Mouse (Mus musculus) neural tube, embryonic 13.5 days (tissue): ENCODE measurements around the gene Sept5. TPM values are rescaled to one million over a fixed set of nuclear protein-coding genes. Genes with fewer than 3 reads are reported as not detected.

Source experiments
- ATAC-seq: fragments of 200-750 bp; cut with Nextera tagmentation; 2 replicates; pipeline ENCODE4 v1.8.0; 2017; ENCODE audit warnings: low read depth, mild to moderate bottlenecking, moderate TSS enrichment, moderate library complexity
- H3K27ac ChIP-seq: fragments of 300-500 bp; sonication (generic); replicated peaks from 2 replicates; pipeline ENCODE4 v1.5.1; 2015; ENCODE audit warnings: moderate library complexity, mild to moderate bottlenecking, inconsistent platforms
- H3K27me3 ChIP-seq: fragments of 300-500 bp; sonication (generic); 2 replicates; pipeline ENCODE4 v1.6.1; 2015; ENCODE audit warnings: mild to moderate bottlenecking, inconsistent platforms
- H3K36me3 ChIP-seq: fragments of 300-500 bp; sonication (generic); 2 replicates; pipeline ENCODE4 v1.6.1; 2015; ENCODE audit warnings: mild to moderate bottlenecking, inconsistent platforms
- H3K4me1 ChIP-seq: fragments of 300-500 bp; sonication (generic); replicated peaks from 2 replicates; pipeline ENCODE4 v1.6.1; 2015; ENCODE audit warnings: inconsistent platforms
- H3K4me2 ChIP-seq: fragments of 300-500 bp; sonication (generic); 2 replicates; pipeline ENCODE4 v1.6.1; 2015; ENCODE audit warnings: inconsistent platforms, mild to moderate bottlenecking, moderate library complexity
- H3K4me3 ChIP-seq: fragments of 300-500 bp; sonication (generic); 2 replicates; pipeline ENCODE4 v1.5.1; 2015; ENCODE audit warnings: mild to moderate bottlenecking, inconsistent platforms
- H3K9ac ChIP-seq: fragments of 300-500 bp; sonication (generic); 2 replicates; pipeline ENCODE4 v1.6.1; 2015; ENCODE audit warnings: moderate library complexity, mild to moderate bottlenecking, inconsistent platforms
- H3K9me3 ChIP-seq: fragments of 300-500 bp; sonication (generic); 2 replicates; pipeline ENCODE4 v1.6.1; 2016; ENCODE audit warnings: inconsistent platforms
- WGBS: fragments of 180-500 bp; shearing (Covaris S2); methylation state at CpG from one replicate; pipeline ENCODE4 v1.1.7; 2015; 5-methylcytosine and 5-hydroxymethylcytosine counted together
- polyA plus RNA-seq: library from polyadenylated mRNA; unstranded; fragments of >200 nt; fragmentation: Nextera tagmentation; extraction: Ambion mirVana; gene quantifications from 2 replicates; pipeline ENCODE4 v1.2.1, GENCODE M21; 2015

The Sept5 gene
- polyA plus RNA-seq, 1 experiment from 2014 or later, result 189 TPM

- 31% methylated on average over 2 of the region's 2 CpGs for WGBS
- H3K9ac ChIP-seq, result peak overlapping the region; percentile 96
- peaks cover 33% of the 10 kb centered on the region for H3K27me3 ChIP-seq
- peaks cover 44% of the 10 kb centered on the region for H3K4me1 ChIP-seq
- H3K27ac ChIP-seq, result peak overlapping the region; percentile 93
- 0 out of 2 replicates have a peak, but pooled peaks have one; percentile 0 for ATAC-seq
- peak overlapping the region; percentile 81 for H3K4me3 ChIP-seq
- peak overlapping the region; percentile 94 for H3K4me2 ChIP-seq
- peaks cover 19% of the 10 kb centered on the region for H3K36me3 ChIP-seq
- no peaks in the 10 kb centered on the region for H3K9me3 ChIP-seq
Observed at GRCm38 (mm10) chr16:18628948-18629340, 810 bp downstream of the Sept5 start.

- Histone ChIP-seq H3K27me3 (peaks cover 39% of the 10 kb centered on the region), H3K27ac (peak overlapping the region; percentile 93), H3K4me2 (peak overlapping the region; percentile 94), H3K9me3 (no peaks in the 10 kb centered on the region), H3K9ac (peak overlapping the region; percentile 96), H3K4me3 (peak overlapping the region; percentile 81), H3K4me1 (peaks cover 44% of the 10 kb centered on the region), H3K36me3 (peaks cover 25% of the 10 kb centered on the region)
- peak; percentile 19 for ATAC-seq
- WGBS, result 39% methylated on average over 7 of the region's 7 CpGs
Observed at GRCm38 (mm10) chr16:18628206-18628947, 1.4 kb downstream of the Sept5 start.

- Histone ChIP-seq H3K4me3 (peak overlapping the region; percentile 81), H3K9me3 (no peaks in the 10 kb centered on the region), H3K9ac (peak overlapping the region; percentile 96), H3K36me3 (peaks cover 37% of the 10 kb centered on the region), H3K4me2 (peak overlapping the region; percentile 94), H3K27me3 (peaks cover 51% of the 10 kb centered on the region), H3K4me1 (peaks cover 44% of the 10 kb centered on the region), H3K27ac (no peak overlapping the region)
- no peak for ATAC-seq
- 51% methylated on average over 3 of the region's 3 CpGs for WGBS
Observed at GRCm38 (mm10) chr16:18627163-18627562, 2.6 kb downstream of the Sept5 start.

GRCm38 (mm10) chr16:18626376-18626878 is 3.3 kb downstream of the Sept5 start, which contains the start of gene Gm49601:
Gm49601 (minus strand) TSS chr16:18626427.
- no peaks in the 10 kb centered on the region for H3K9me3 ChIP-seq
- peak within 1 kb of the TSS; percentile 94 for H3K4me2 ChIP-seq
- peaks cover 58% of the 10 kb centered on the region for H3K27me3 ChIP-seq
- H3K4me1 ChIP-seq, result peaks cover 51% of the 10 kb centered on the region
- H3K27ac ChIP-seq, result no peak within 1 kb of the TSS
- H3K36me3 ChIP-seq, result peaks cover 44% of the 10 kb centered on the region
- WGBS, result 1% methylated on average over 61 of the region's 65 CpGs
- peak within 1 kb of the TSS; percentile 81 for H3K4me3 ChIP-seq
- peak; percentile 7 for ATAC-seq
- peak within 1 kb of the TSS; percentile 96 for H3K9ac ChIP-seq

- Histone ChIP-seq H3K4me1 (peaks cover 57% of the 10 kb centered on the region), H3K9ac (peak overlapping the region; percentile 96), H3K36me3 (peaks cover 44% of the 10 kb centered on the region), H3K9me3 (no peaks in the 10 kb centered on the region), H3K27ac (no peak overlapping the region), H3K4me3 (peak overlapping the region; percentile 81), H3K4me2 (peak overlapping the region; percentile 94), H3K27me3 (peaks cover 64% of the 10 kb centered on the region)
- WGBS, result 9% methylated on average over 26 of the region's 26 CpGs
- ATAC-seq, result no peak
Observed at GRCm38 (mm10) chr16:18625791-18626311, 3.9 kb downstream of the Sept5 start.

GRCm38 (mm10) chr16:18625097-18625496 is 4.7 kb downstream of the Sept5 start:
- ATAC-seq, result no peak
- no peak overlapping the region for H3K27ac ChIP-seq
- no peak overlapping the region for H3K4me3 ChIP-seq
- H3K9me3 ChIP-seq, result no peaks in the 10 kb centered on the region
- H3K36me3 ChIP-seq, result peaks cover 47% of the 10 kb centered on the region
- 46% methylated on average over 14 of the region's 14 CpGs for WGBS
- H3K4me2 ChIP-seq, result no peak overlapping the region
- 0 out of 2 replicates have a peak overlapping the region, but pooled peaks have one; percentile 96 for H3K9ac ChIP-seq
- peaks cover 57% of the 10 kb centered on the region for H3K4me1 ChIP-seq
- H3K27me3 ChIP-seq, result peaks cover 72% of the 10 kb centered on the region

- Histone ChIP-seq H3K27ac (no peak overlapping the region), H3K27me3 (peaks cover 76% of the 10 kb centered on the region), H3K4me2 (no peak overlapping the region), H3K9me3 (no peaks in the 10 kb centered on the region), H3K9ac (no peak overlapping the region), H3K4me1 (peaks cover 56% of the 10 kb centered on the region), H3K36me3 (peaks cover 50% of the 10 kb centered on the region), H3K4me3 (no peak overlapping the region)
- 28% methylated on average over 15 of the region's 15 CpGs for WGBS
- no peak for ATAC-seq
Observed at GRCm38 (mm10) chr16:18624641-18625040, 5.1 kb downstream of the Sept5 start.

- H3K27me3 ChIP-seq, result peaks cover 83% of the 10 kb centered on the region
- peaks cover 50% of the 10 kb centered on the region for H3K36me3 ChIP-seq
- WGBS, result 24% methylated on average over 15 of the region's 15 CpGs
- H3K27ac ChIP-seq, result no peak overlapping the region
- H3K4me2 ChIP-seq, result no peak overlapping the region
- peaks cover 53% of the 10 kb centered on the region for H3K4me1 ChIP-seq
- H3K9me3 ChIP-seq, result no peaks in the 10 kb centered on the region
- ATAC-seq, result no peak
- H3K9ac ChIP-seq, result no peak overlapping the region
- no peak overlapping the region for H3K4me3 ChIP-seq
Observed at GRCm38 (mm10) chr16:18623751-18624540, 5.8 kb downstream of the Sept5 start.

GRCm38 (mm10) chr16:18622916-18623750 is 6.6 kb downstream of the Sept5 start:
- Histone ChIP-seq H3K27ac (no peak overlapping the region), H3K9ac (no peak overlapping the region; the same call in 1 of the 2 replicates), H3K27me3 (peaks cover 91% of the 10 kb centered on the region), H3K4me1 (peaks cover 45% of the 10 kb centered on the region), H3K4me3 (no peak overlapping the region), H3K9me3 (no peaks in the 10 kb centered on the region), H3K36me3 (peaks cover 50% of the 10 kb centered on the region), H3K4me2 (no peak overlapping the region)
- no peak for ATAC-seq
- 26% methylated on average over 29 of the region's 29 CpGs for WGBS

- peak within 1 kb of the TSS; percentile 63 for H3K4me2 ChIP-seq
- H3K36me3 ChIP-seq, result peaks cover 50% of the 10 kb centered on the region
- H3K4me1 ChIP-seq, result peaks cover 40% of the 10 kb centered on the region
- H3K27ac ChIP-seq, result no peak within 1 kb of the TSS
- peak within 1 kb of the TSS; percentile 58; the same call in 1 of the 2 replicates for H3K9ac ChIP-seq
- peaks cover 92% of the 10 kb centered on the region for H3K27me3 ChIP-seq
- 12% methylated on average over 17 of the region's 17 CpGs for WGBS
- ATAC-seq, result no peak
- no peaks in the 10 kb centered on the region for H3K9me3 ChIP-seq
- peak within 1 kb of the TSS; percentile 37 for H3K4me3 ChIP-seq
Observed at GRCm38 (mm10) chr16:18622019-18622418, 7.7 kb downstream of the Sept5 start, which contains the start of gene Gp1bb. Gp1bb (minus strand) TSS chr16:18622403.

GRCm38 (mm10) chr16:18621362-18622001 is 8.3 kb downstream of the Sept5 start:
- Histone ChIP-seq H3K9ac (peak overlapping the region; percentile 58), H3K4me3 (peak overlapping the region; percentile 37), H3K27ac (no peak overlapping the region), H3K27me3 (peaks cover 93% of the 10 kb centered on the region), H3K36me3 (peaks cover 50% of the 10 kb centered on the region), H3K9me3 (no peaks in the 10 kb centered on the region), H3K4me1 (peaks cover 36% of the 10 kb centered on the region), H3K4me2 (peak overlapping the region; percentile 63)
- no peak for ATAC-seq
- 3% methylated on average over 38 of the region's 38 CpGs for WGBS
